Mouse (Mus musculus): ENCODE measurements at regions not wholly inside any gene's neighbourhood (a gene's known extent, or its start where the extent isn't known, plus 50 kb on each side); places are given as distances from the start of the nearest gene placed in this dataset.

GRCm38 (mm10) chr10:3117451-3118070 is 150.0 kb downstream of the H60c start:
- TF ChIP-seq CTCF (IDR thresholded peaks at IDR 0.05): no peak
- no peak for TF ChIP-seq EP300 (IDR thresholded peaks at IDR 0.05)
